Mouse (Mus musculus) forebrain, embryonic 14.5 days (tissue): ENCODE results near the gene Ctps2. TPM values are rescaled to one million over a fixed set of nuclear protein-coding genes. Genes with fewer than 3 reads are reported as not detected.

ENCODE experiments used
- ATAC-seq: fragments of 200-750 bp; cut with Nextera tagmentation; 2 replicates; pipeline ENCODE4 v1.8.0; 2017; ENCODE audit warnings: mild to moderate bottlenecking, moderate library complexity
- DNase-seq: peaks from one replicate; pipeline ENCODE4 v3.0.0-alpha.2; 2015; ENCODE audit warnings: low spot score
- H3K27ac ChIP-seq: fragments of 300-500 bp; sonication (generic); 2 replicates; pipeline ENCODE4 v1.5.1; 2014; ENCODE audit warnings: low read depth, mild to moderate bottlenecking, control low read depth, low read length, moderate library complexity
- H3K27me3 ChIP-seq: fragments of 300-500 bp; sonication (generic); replicated peaks from 2 replicates; pipeline ENCODE4 v1.6.1; 2014; ENCODE audit warnings: low read length, control low read depth, mixed read lengths; ENCODE audit not compliant: control insufficient read depth, insufficient read depth
- H3K36me3 ChIP-seq: fragments of 300-500 bp; sonication (generic); 2 replicates; pipeline ENCODE4 v1.6.1; 2014; ENCODE audit warnings: low read length, control low read depth; ENCODE audit not compliant: control insufficient read depth, insufficient read depth
- H3K4me1 ChIP-seq: fragments of 300-500 bp; sonication (generic); 2 replicates; pipeline ENCODE4 v1.6.1; 2014; ENCODE audit warnings: antibody characterized with exemption, low read length, control low read depth; ENCODE audit not compliant: control insufficient read depth, insufficient read depth
- H3K4me2 ChIP-seq: fragments of 300-500 bp; sonication (generic); 2 replicates; pipeline ENCODE4 v1.6.1; 2014; ENCODE audit warnings: mild to moderate bottlenecking, control low read depth, low read length
- H3K4me3 ChIP-seq: fragments of 300-500 bp; sonication (generic); 2 replicates; pipeline ENCODE4 v1.5.1; 2014; ENCODE audit warnings: low read depth, low read length, control low read depth
- H3K9ac ChIP-seq: fragments of 300-500 bp; sonication (generic); 2 replicates; pipeline ENCODE4 v1.6.1; 2014; ENCODE audit warnings: mild to moderate bottlenecking, low read length, control low read depth, moderate library complexity
- H3K9me3 ChIP-seq: fragments of 300-500 bp; sonication (generic); replicated peaks from 2 replicates; pipeline ENCODE4 v1.6.1; 2016; ENCODE audit warnings: low read length, control low read depth, mixed read lengths; ENCODE audit not compliant: control insufficient read depth
- WGBS: fragments of 180-500 bp; shearing (Covaris S2); extraction: QIAGEN DNeasy Blood & Tissue Kit; methylation state at CpG from one replicate; pipeline ENCODE4 v1.1.7; 2014; 5-methylcytosine and 5-hydroxymethylcytosine counted together
- polyA plus RNA-seq: library from polyadenylated mRNA; unstranded; fragments of >200 nt; fragmentation: Nextera tagmentation; extraction: Ambion mirVana; gene quantifications from 2 replicates; pipeline ENCODE4 v1.2.1, GENCODE M21; 2014

Ctps2 gene
- polyA plus RNA-seq, 1 experiment from 2014 or later = 104 TPM

GRCm38 (mm10) chrX:162902040-162902734 lies 1.1 kb downstream of the Ctps2 start:
- Histone ChIP-seq H3K4me1 (no peaks in the 10 kb centered on the region), H3K27ac (peak overlapping the region; percentile 71), H3K4me2 (peak overlapping the region; percentile 61), H3K9me3 (no peaks in the 10 kb centered on the region), H3K36me3 (no peaks in the 10 kb centered on the region), H3K27me3 (no peaks in the 10 kb centered on the region), H3K4me3 (peak overlapping the region; percentile 47), H3K9ac (peak overlapping the region; percentile 72)
- ATAC-seq (peak; percentile 77), DNase-seq (peak; percentile 27)
- 35% methylated on average over 29 of the region's 29 CpGs for WGBS

GRCm38 (mm10) chrX:162907554-162907953 lies 6.5 kb downstream of the Ctps2 start:
- Histone ChIP-seq H3K27me3 (no peaks in the 10 kb centered on the region), H3K9ac (no peak overlapping the region), H3K36me3 (peaks cover 6% of the 10 kb centered on the region; the same call in 1 of the 2 replicates), H3K4me2 (no peak overlapping the region), H3K4me3 (no peak overlapping the region), H3K4me1 (no peaks in the 10 kb centered on the region), H3K27ac (no peak overlapping the region), H3K9me3 (no peaks in the 10 kb centered on the region)
- DNase-seq (no peak), ATAC-seq (no peak)
- 79% methylated on average over 3 of the region's 3 CpGs for WGBS

- Histone ChIP-seq H3K9me3 (no peaks in the 10 kb centered on the region), H3K4me2 (no peak overlapping the region), H3K4me1 (no peaks in the 10 kb centered on the region), H3K4me3 (no peak overlapping the region), H3K27ac (no peak overlapping the region), H3K9ac (no peak overlapping the region), H3K27me3 (no peaks in the 10 kb centered on the region), H3K36me3 (peaks cover 12% of the 10 kb centered on the region; the same call in 1 of the 2 replicates)
- 94% methylated on average over 3 of the region's 3 CpGs for WGBS
- no peak for DNase-seq
- ATAC-seq = no peak
Measured at GRCm38 (mm10) chrX:162913651-162914050, 12.6 kb downstream of the Ctps2 start.

- DNase-seq = peak; percentile 62
- H3K4me2 ChIP-seq = no peak overlapping the region
- no peaks in the 10 kb centered on the region for H3K4me1 ChIP-seq
- H3K27ac ChIP-seq = no peak overlapping the region
- H3K4me3 ChIP-seq = no peak overlapping the region
- peaks cover 8% of the 10 kb centered on the region; the same call in 1 of the 2 replicates for H3K36me3 ChIP-seq
- ATAC-seq = peak; percentile 57; the same call in 1 of the 2 replicates
- H3K9ac ChIP-seq = no peak overlapping the region
- H3K27me3 ChIP-seq = no peaks in the 10 kb centered on the region
- no peaks in the 10 kb centered on the region for H3K9me3 ChIP-seq
- WGBS = 41% methylated on average over 5 of the region's 5 CpGs
Measured at GRCm38 (mm10) chrX:162915697-162916096, 14.7 kb downstream of the Ctps2 start.

- WGBS = 84% methylated on average over 8 of the region's 8 CpGs
- no peak for DNase-seq
- ATAC-seq = no peak
- no peak overlapping the region for H3K4me3 ChIP-seq
- no peaks in the 10 kb centered on the region for H3K27me3 ChIP-seq
- H3K4me2 ChIP-seq = no peak overlapping the region
- H3K9me3 ChIP-seq = no peaks in the 10 kb centered on the region
- H3K36me3 ChIP-seq = peaks cover 14% of the 10 kb centered on the region
- H3K4me1 ChIP-seq = no peaks in the 10 kb centered on the region
- no peak overlapping the region for H3K27ac ChIP-seq
- H3K9ac ChIP-seq = no peak overlapping the region
Measured at GRCm38 (mm10) chrX:162921487-162922125, 20.6 kb downstream of the Ctps2 start.

- Histone ChIP-seq H3K4me2 (no peak overlapping the region), H3K27me3 (no peaks in the 10 kb centered on the region), H3K9me3 (no peaks in the 10 kb centered on the region), H3K36me3 (peaks cover 8% of the 10 kb centered on the region; the same call in 1 of the 2 replicates), H3K4me3 (no peak overlapping the region), H3K9ac (no peak overlapping the region), H3K4me1 (no peaks in the 10 kb centered on the region), H3K27ac (no peak overlapping the region)
- ATAC-seq (no peak), DNase-seq (no peak)
- WGBS = 92% methylated on average over 2 of the region's 2 CpGs
Measured at GRCm38 (mm10) chrX:162931467-162931866, 30.4 kb downstream of the Ctps2 start.

GRCm38 (mm10) chrX:162942027-162942426 lies 41.0 kb downstream of the Ctps2 start:
- Histone ChIP-seq H3K9me3 (no peaks in the 10 kb centered on the region), H3K27ac (no peak overlapping the region), H3K36me3 (peaks cover 9% of the 10 kb centered on the region), H3K4me2 (no peak overlapping the region), H3K27me3 (no peaks in the 10 kb centered on the region), H3K4me3 (no peak overlapping the region), H3K9ac (no peak overlapping the region), H3K4me1 (no peaks in the 10 kb centered on the region)
- no peak for ATAC-seq
- DNase-seq = no peak
- 81% methylated on average over 1 of the region's 1 CpGs for WGBS

- ATAC-seq = peak; percentile 86
- Histone ChIP-seq H3K9me3 (no peaks in the 10 kb centered on the region), H3K27ac (no peak overlapping the region), H3K4me1 (no peaks in the 10 kb centered on the region), H3K36me3 (no peaks in the 10 kb centered on the region), H3K9ac (no peak overlapping the region), H3K27me3 (no peaks in the 10 kb centered on the region), H3K4me2 (no peak overlapping the region), H3K4me3 (no peak overlapping the region)
- peak; percentile 84 for DNase-seq
- WGBS = 23% methylated on average over 3 of the region's 3 CpGs
Measured at GRCm38 (mm10) chrX:162949811-162950439, 48.9 kb downstream of the Ctps2 start.

- ATAC-seq (no peak), DNase-seq (no peak)
- H3K4me2 ChIP-seq = no peak overlapping the region
- WGBS = 82% methylated on average over 3 of the region's 3 CpGs
- no peak overlapping the region for H3K9ac ChIP-seq
- H3K27me3 ChIP-seq = no peaks in the 10 kb centered on the region
- H3K27ac ChIP-seq = no peak overlapping the region
- H3K4me1 ChIP-seq = no peaks in the 10 kb centered on the region
- H3K36me3 ChIP-seq = no peaks in the 10 kb centered on the region
- H3K4me3 ChIP-seq = no peak overlapping the region
- no peaks in the 10 kb centered on the region for H3K9me3 ChIP-seq
Measured at GRCm38 (mm10) chrX:162957921-162958320, 56.9 kb downstream of the Ctps2 start.
